Mouse (Mus musculus) midbrain, embryonic 15.5 days (tissue): ENCODE measurements around the gene Mob3a. TPM values are rescaled to one million over a fixed set of nuclear protein-coding genes. Genes with fewer than 3 reads are reported as not detected.

ENCODE experiments used
- ATAC-seq: fragments of 200-750 bp; cut with Nextera tagmentation; replicated peaks from 2 replicates; pipeline ENCODE4 v1.8.0; 2017; ENCODE audit warnings: moderate TSS enrichment
- H3K27ac ChIP-seq: fragments of 300-500 bp; sonication (generic); 2 replicates; pipeline ENCODE4 v1.5.1; 2015; ENCODE audit warnings: mild to moderate bottlenecking, inconsistent platforms
- H3K27me3 ChIP-seq: fragments of 300-500 bp; sonication (generic); replicated peaks from 2 replicates; pipeline ENCODE4 v1.6.1; 2015; ENCODE audit warnings: inconsistent platforms
- H3K36me3 ChIP-seq: fragments of 300-500 bp; sonication (generic); replicated peaks from 2 replicates; pipeline ENCODE4 v1.6.1; 2015; ENCODE audit warnings: inconsistent platforms
- H3K4me1 ChIP-seq: fragments of 300-500 bp; sonication (generic); 2 replicates; pipeline ENCODE4 v1.6.1; 2015; ENCODE audit warnings: inconsistent platforms
- H3K4me2 ChIP-seq: fragments of 300-500 bp; sonication (generic); 2 replicates; pipeline ENCODE4 v1.6.1; 2015; ENCODE audit warnings: inconsistent platforms, mild to moderate bottlenecking, moderate library complexity
- H3K4me3 ChIP-seq: fragments of 300-500 bp; sonication (generic); 2 replicates; pipeline ENCODE4 v1.5.1; 2015; ENCODE audit warnings: mild to moderate bottlenecking, inconsistent platforms
- H3K9ac ChIP-seq: fragments of 300-500 bp; sonication (generic); 2 replicates; pipeline ENCODE4 v1.6.1; 2015; ENCODE audit warnings: mild to moderate bottlenecking, inconsistent platforms
- H3K9me3 ChIP-seq: fragments of 300-500 bp; sonication (generic); 2 replicates; pipeline ENCODE4 v1.6.1; 2016; ENCODE audit warnings: inconsistent platforms
- WGBS: fragments of 180-500 bp; shearing (Covaris S2); methylation state at CpG from one replicate; pipeline ENCODE4 v1.1.7; 2015; ENCODE audit warnings: mixed read lengths; 5-methylcytosine and 5-hydroxymethylcytosine counted together
- polyA plus RNA-seq: library from polyadenylated mRNA; unstranded; fragments of >200 nt; fragmentation: Nextera tagmentation; extraction: Ambion mirVana; gene quantifications from 2 replicates; pipeline ENCODE4 v1.2.1, GENCODE M21; 2015

The Mob3a gene
- polyA plus RNA-seq, 1 experiment from 2014 or later: 63.4 TPM

GRCm38 (mm10) chr10:80674161-80674711 is 27.5 kb downstream of the Mob3a start:
- Histone ChIP-seq H3K4me1 (peaks cover 56% of the 10 kb centered on the region), H3K9me3 (no peaks in the 10 kb centered on the region), H3K4me2 (peak overlapping the region; percentile 82), H3K4me3 (peak overlapping the region; percentile 94), H3K27me3 (no peaks in the 10 kb centered on the region), H3K36me3 (peaks cover 13% of the 10 kb centered on the region; the same call in 1 of the 2 replicates), H3K9ac (peak overlapping the region; percentile 93), H3K27ac (no peak overlapping the region)
- ATAC-seq: no peak
- WGBS: 68% methylated on average over 5 of the region's 5 CpGs

GRCm38 (mm10) chr10:80673690-80674089 is 28.1 kb downstream of the Mob3a start:
- Histone ChIP-seq H3K9me3 (no peaks in the 10 kb centered on the region), H3K4me3 (peak overlapping the region; percentile 94; the same call in 1 of the 2 replicates), H3K27me3 (no peaks in the 10 kb centered on the region), H3K4me2 (peak overlapping the region; percentile 82), H3K27ac (no peak overlapping the region), H3K36me3 (peaks cover 14% of the 10 kb centered on the region; the same call in 1 of the 2 replicates), H3K4me1 (peaks cover 56% of the 10 kb centered on the region), H3K9ac (peak overlapping the region; percentile 93; the same call in 1 of the 2 replicates)
- no peak for ATAC-seq
- 94% methylated on average over 3 of the region's 3 CpGs for WGBS

GRCm38 (mm10) chr10:80671936-80672690 is 29.7 kb downstream of the Mob3a start:
- Histone ChIP-seq H3K4me1 (peaks cover 41% of the 10 kb centered on the region), H3K9me3 (no peaks in the 10 kb centered on the region), H3K4me3 (no peak overlapping the region), H3K36me3 (peaks cover 27% of the 10 kb centered on the region; the same call in 1 of the 2 replicates), H3K9ac (no peak overlapping the region), H3K27me3 (no peaks in the 10 kb centered on the region), H3K27ac (no peak overlapping the region), H3K4me2 (no peak overlapping the region)
- no peak for ATAC-seq
- WGBS: 87% methylated on average over 11 of the region's 11 CpGs

GRCm38 (mm10) chr10:80671251-80671650 is 30.5 kb downstream of the Mob3a start:
- 90% methylated on average over 4 of the region's 4 CpGs for WGBS
- H3K4me1 ChIP-seq: peaks cover 36% of the 10 kb centered on the region
- H3K9ac ChIP-seq: no peak overlapping the region

GRCm38 (mm10) chr10:80670531-80670930 is 31.2 kb downstream of the Mob3a start:
- H3K9me3 ChIP-seq: no peaks in the 10 kb centered on the region
- H3K4me2 ChIP-seq: no peak overlapping the region
- peaks cover 36% of the 10 kb centered on the region for H3K4me1 ChIP-seq
- no peak overlapping the region for H3K9ac ChIP-seq
- H3K27me3 ChIP-seq: no peaks in the 10 kb centered on the region
- no peak overlapping the region for H3K27ac ChIP-seq
- H3K4me3 ChIP-seq: no peak overlapping the region
- no peak for ATAC-seq
- 95% methylated on average over 2 of the region's 2 CpGs for WGBS
- H3K36me3 ChIP-seq: peaks cover 40% of the 10 kb centered on the region

More at GRCm38 (mm10) chr10:80671251-80671650, 30.5 kb downstream of the Mob3a start:
- no peak for ATAC-seq
- Histone ChIP-seq H3K4me3 (no peak overlapping the region), H3K27me3 (no peaks in the 10 kb centered on the region), H3K9me3 (no peaks in the 10 kb centered on the region), H3K4me2 (no peak overlapping the region), H3K36me3 (peaks cover 36% of the 10 kb centered on the region), H3K27ac (no peak overlapping the region)

- no peak overlapping the region for H3K4me2 ChIP-seq
- H3K9ac ChIP-seq: no peak overlapping the region
- no peak for ATAC-seq
- no peak overlapping the region for H3K27ac ChIP-seq
- H3K36me3 ChIP-seq: peaks cover 40% of the 10 kb centered on the region
- H3K27me3 ChIP-seq: no peaks in the 10 kb centered on the region
- H3K4me1 ChIP-seq: peaks cover 30% of the 10 kb centered on the region
- H3K4me3 ChIP-seq: no peak overlapping the region
- no peaks in the 10 kb centered on the region for H3K9me3 ChIP-seq
- 95% methylated on average over 7 of the region's 7 CpGs for WGBS
These were observed 31.9 kb downstream of the Mob3a start for GRCm38 (mm10) chr10:80669737-80670485.

GRCm38 (mm10) chr10:80669018-80669417 is 32.8 kb downstream of the Mob3a start:
- ATAC-seq: no peak
- Histone ChIP-seq H3K27ac (no peak overlapping the region), H3K9me3 (no peaks in the 10 kb centered on the region), H3K9ac (no peak overlapping the region), H3K27me3 (no peaks in the 10 kb centered on the region), H3K4me1 (peaks cover 21% of the 10 kb centered on the region), H3K4me2 (no peak overlapping the region), H3K4me3 (no peak overlapping the region), H3K36me3 (peaks cover 40% of the 10 kb centered on the region)
- 93% methylated on average over 12 of the region's 12 CpGs for WGBS

- no peak for ATAC-seq
- WGBS: 86% methylated on average over 11 of the region's 11 CpGs
These were observed 33.2 kb downstream of the Mob3a start for GRCm38 (mm10) chr10:80668614-80669013.

GRCm38 (mm10) chr10:80666837-80667412 is 34.9 kb downstream of the Mob3a start:
- no peak overlapping the region for H3K4me2 ChIP-seq
- H3K4me1 ChIP-seq: 0 out of 2 replicates have a peak, but pooled peaks cover under 1% of the 10 kb centered on the region
- WGBS: 85% methylated on average over 19 of the region's 19 CpGs
- no peak overlapping the region for H3K27ac ChIP-seq
- no peak overlapping the region for H3K9ac ChIP-seq
- ATAC-seq: no peak
- no peak overlapping the region for H3K4me3 ChIP-seq
- H3K36me3 ChIP-seq: peaks cover 40% of the 10 kb centered on the region
- no peaks in the 10 kb centered on the region for H3K27me3 ChIP-seq
- H3K9me3 ChIP-seq: no peaks in the 10 kb centered on the region

More at GRCm38 (mm10) chr10:80668614-80669013, 33.2 kb downstream of the Mob3a start:
- no peak overlapping the region for H3K27ac ChIP-seq
- no peak overlapping the region for H3K9ac ChIP-seq
- H3K27me3 ChIP-seq: no peaks in the 10 kb centered on the region
- H3K4me3 ChIP-seq: no peak overlapping the region
- H3K4me2 ChIP-seq: no peak overlapping the region
- H3K36me3 ChIP-seq: peaks cover 40% of the 10 kb centered on the region
- no peaks in the 10 kb centered on the region for H3K9me3 ChIP-seq
- peaks cover 17% of the 10 kb centered on the region for H3K4me1 ChIP-seq

GRCm38 (mm10) chr10:80665981-80666733 is 35.6 kb downstream of the Mob3a start:
- Histone ChIP-seq H3K27ac (no peak overlapping the region), H3K4me3 (no peak overlapping the region), H3K9me3 (no peaks in the 10 kb centered on the region), H3K27me3 (no peaks in the 10 kb centered on the region), H3K4me1 (no peaks in the 10 kb centered on the region), H3K36me3 (peaks cover 35% of the 10 kb centered on the region), H3K4me2 (no peak overlapping the region), H3K9ac (no peak overlapping the region)
- 71% methylated on average over 10 of the region's 10 CpGs for WGBS
- no peak for ATAC-seq

GRCm38 (mm10) chr10:80665459-80665858 is 36.3 kb downstream of the Mob3a start:
- Histone ChIP-seq H3K9me3 (no peaks in the 10 kb centered on the region), H3K9ac (no peak overlapping the region), H3K4me1 (no peaks in the 10 kb centered on the region), H3K4me3 (no peak overlapping the region), H3K27me3 (no peaks in the 10 kb centered on the region), H3K4me2 (no peak overlapping the region), H3K27ac (no peak overlapping the region), H3K36me3 (peaks cover 33% of the 10 kb centered on the region)
- 79% methylated on average over 4 of the region's 4 CpGs for WGBS
- ATAC-seq: no peak
